Mouse (Mus musculus) left cerebral cortex, adult 11 months (tissue): Measurements from ENCODE around the gene Tdo2.

Experiments
- DNase-seq: peaks from one replicate; pipeline ENCODE4 v3.0.0; 2022; ENCODE audit warnings: low spot score

Gene Tdo2

DNA sequence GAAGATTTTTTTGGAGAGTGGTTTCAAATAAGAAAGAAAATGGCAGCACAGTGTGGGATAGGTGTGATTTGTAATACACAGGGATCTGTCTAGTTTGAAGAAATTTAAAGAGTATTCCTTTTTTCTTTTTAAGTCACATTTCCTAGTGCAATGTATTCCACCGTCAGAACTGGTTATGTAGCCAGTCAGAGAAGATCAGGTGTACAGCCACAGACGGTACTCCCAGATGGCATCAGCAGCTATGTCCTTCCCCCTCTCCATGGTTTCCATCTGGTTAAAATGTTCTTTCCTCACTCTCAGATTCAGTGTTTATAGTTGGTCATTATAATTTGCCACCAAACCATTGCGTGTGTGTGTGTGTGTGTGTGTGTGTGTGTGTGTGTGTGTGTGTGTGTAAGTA lies 32.9 kb downstream of the Tdo2 start:
- DNase-seq = no peak

DNA sequence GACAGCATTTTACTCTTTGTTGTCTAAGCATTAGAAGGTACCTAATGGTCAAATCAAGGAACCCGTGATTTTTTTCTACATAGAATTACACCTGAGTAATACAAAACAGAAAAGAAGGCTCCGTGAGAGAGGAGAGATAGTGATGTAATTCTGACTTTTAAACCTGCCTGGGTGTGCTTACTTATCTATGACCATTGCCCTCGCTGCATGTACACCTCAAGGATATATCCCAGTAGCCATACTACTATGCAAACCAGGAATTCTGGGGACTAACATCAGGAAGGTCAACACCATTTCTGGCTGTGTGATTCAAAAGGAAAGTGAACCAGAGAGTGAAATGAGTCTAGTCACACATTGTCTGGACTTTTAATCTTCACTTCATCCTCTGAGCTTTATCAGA lies 33.7 kb downstream of the Tdo2 start:
- no peak for DNase-seq

DNA sequence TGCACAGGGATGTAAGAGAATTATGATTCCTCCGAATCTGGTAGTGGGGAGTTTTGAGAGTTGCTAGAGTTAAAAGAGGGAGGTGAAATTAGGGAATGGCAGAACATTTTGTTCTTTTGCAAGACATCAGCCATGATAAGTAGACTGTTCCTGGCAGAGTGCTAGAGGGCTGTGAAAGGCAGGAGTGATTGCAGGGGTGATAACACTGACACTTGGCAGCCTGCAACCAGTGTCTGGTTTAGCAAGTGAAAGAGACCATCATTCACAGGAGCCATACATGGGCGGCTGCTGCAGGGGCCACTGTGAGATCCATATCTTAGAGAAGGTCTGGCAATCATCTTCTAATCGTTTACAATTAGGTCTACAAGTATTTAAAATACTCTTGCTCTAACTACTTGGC lies 37.1 kb downstream of the Tdo2 start:
- no peak for DNase-seq

DNA sequence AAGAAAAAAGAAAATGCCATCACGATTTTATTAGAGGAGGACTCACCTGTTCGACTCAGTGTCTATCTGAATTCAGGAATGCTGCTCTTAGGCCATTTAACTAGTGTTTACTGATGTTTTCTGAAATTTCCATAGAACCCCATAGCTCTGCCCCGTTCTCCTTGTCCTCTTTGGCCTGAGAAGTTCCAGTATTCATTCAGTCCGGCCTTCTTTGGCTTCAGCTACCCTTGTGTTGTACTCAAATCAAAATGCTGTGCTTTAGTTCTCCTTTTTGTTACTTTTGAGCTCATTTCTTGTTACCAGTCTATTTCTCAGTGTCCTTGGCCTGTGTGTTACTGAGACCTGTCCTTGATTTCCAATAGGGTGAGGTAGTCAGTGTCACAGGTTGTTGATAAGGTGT lies 42.7 kb downstream of the Tdo2 start:
- no peak for DNase-seq

DNA sequence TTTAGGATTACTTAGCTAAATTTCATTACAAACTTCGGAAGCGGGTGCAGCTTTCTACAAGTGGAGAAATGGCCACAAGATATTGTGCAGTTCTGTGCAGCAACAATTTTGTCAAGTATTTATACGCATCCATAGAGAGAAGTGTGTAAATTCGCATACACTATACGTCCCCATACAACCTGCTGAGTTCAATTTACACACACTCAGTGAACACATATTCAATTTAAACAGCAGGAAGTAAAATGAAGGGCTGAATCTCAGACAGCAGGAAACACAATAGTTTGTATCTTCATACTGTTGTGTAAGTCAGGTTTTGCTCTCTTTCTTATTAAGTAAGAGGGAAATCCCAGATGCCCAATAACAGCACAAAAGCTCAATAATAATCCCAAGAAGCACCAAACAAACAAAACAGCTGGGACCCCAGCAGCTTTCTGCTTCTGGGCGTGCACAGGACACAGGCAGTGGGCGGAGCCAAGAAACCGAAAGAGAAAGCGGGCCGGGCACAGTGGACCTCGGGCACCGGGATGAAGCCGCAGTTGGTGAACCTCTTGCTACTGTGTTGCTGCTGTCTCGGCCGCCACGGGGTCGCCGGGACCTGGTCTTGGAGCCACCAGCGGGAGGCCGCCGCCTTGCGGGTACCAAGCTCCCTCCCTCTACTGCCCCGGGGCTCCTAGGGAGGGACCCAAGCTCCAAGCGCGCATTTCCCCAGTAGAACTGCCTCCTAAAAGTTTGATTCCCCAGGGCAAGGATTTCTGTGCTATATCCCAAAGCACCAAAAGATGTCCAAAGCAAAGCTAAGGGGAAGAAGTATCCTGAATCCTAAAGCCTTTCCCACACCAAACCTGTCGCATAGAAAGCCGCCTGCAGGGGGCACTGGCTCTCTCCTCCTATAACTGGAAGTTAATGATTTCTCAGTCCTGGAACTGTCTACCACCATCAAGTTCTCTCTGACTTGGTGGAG lies 43.6 kb downstream of the Tdo2 start, which contains the start of gene Ctso:
TSS of gene Ctso (plus strand) at position 461 of the 961 bp plus-strand sequence.
- DNase-seq = peak; percentile 79

DNA sequence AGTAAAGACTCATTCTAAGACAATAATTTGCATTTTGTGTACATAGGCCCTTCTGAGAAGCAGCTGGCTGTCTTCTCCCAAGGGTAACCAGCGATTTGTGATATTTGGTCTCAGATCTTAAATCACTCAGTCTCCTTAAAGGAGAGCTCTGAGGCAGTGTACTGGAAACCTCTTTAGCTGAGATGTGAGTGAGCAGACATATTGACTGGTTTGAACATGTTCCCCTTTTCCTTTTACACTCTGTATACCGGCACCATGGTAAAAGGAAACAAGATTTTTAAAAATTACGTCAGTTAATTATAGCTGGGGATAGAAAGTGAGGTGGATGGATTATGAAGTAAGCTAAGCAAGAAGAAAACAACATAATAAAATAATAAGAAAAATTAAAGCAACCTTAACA lies 44.3 kb downstream of the Tdo2 start:
- DNase-seq = no peak

DNA sequence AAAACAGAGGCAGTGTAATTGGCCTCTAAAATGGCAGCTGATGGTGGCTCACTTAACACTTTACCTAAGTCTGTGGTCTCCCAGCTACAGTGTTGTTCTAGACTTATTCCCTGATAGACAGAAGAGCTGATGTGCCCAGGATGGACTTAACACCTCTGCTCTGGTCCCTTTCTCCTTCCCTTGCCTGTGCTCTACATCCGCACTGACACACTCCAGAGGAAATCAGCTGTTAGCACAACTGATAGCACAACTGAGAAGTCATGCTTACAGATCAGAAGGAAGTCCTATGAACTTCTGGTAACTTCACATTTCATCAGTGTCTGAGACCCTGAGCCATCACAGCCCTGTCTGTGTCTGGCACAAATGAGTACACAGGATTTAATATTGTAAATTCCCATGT lies 46.9 kb downstream of the Tdo2 start:
- DNase-seq = no peak

DNA sequence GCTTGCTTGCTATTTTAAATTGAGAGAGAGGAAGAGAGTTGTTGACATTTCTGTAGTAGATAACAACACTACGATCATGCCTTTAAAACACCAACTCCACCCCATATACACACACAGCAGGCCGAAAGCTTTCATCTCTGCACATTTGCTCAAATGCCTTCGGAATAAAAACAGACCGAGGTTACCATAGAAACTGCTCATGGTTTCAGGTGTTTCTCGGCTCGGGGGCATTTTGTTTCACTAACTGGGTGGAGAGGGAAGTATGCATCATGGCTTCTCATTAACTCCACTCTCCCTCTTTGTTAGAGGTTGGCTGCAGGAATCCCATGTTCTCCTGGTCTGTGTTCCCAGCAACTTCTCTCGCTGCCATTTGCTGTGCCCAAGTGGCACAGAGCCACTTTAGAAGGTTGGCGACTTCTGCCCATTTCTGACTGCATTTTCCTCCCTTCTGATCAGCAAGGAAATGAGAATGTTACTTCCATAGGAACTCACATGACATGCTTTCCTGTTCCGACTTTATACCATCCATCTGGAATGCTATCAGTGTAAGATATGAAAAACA lies 49.2 kb downstream of the Tdo2 start:
- DNase-seq = no peak

DNA sequence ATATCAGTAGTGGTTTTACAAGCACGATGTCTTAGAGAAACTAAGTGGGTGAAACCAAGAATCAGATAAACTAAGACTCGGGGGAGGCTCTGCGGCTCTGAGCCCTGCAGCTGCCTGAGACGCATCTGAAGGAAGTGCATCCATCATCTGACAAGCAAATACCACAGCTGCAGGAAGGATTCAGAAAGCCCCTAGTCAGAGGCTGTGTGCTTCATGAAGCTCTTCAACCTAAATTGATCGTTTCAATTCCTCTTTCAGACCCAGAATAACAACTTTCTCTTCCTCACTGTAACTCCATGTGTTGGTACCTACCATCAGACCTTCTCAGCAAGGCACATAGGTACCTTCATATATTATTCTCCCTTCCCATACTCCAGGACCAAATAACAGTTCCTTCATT lies 50.1 kb downstream of the Tdo2 start:
- no peak for DNase-seq

DNA sequence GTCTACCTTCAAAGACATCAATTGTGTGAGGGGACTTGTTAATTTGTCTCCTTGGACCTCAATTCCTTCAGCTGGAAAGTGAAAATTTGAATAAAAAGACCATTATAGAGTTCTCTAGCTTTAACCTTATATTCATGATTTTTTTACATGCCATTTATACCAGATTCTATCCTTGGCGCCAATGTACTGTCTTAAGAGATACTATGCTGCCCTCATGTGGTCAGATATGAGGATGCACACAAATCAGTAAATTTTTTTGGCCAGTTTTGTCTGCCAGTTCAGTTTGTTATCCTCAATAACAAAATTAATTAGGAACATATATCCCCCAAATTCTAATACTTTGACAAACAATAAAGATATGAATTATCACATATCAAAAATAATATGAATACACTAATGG lies 51.1 kb downstream of the Tdo2 start:
- DNase-seq = peak; percentile 72

DNA sequence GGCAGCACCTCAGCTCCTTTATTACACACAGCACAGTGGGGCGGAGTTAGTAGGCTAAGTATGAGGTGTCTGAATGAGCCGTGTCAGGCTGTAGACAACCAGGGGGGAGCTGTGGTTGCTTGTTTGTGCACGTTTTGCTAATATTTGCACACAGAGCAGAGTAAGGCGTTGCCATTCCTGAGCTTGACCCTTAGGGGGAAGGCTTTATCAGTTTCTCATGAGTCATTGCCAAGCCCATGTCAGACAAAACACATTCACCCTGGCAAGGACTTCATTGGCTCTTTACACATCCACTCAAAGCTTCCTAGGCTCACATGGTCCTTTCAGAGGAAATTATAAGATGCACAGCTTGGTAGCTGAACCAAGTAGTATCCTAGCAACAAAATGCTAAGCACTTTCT lies 53.1 kb downstream of the Tdo2 start:
- no peak for DNase-seq

DNA sequence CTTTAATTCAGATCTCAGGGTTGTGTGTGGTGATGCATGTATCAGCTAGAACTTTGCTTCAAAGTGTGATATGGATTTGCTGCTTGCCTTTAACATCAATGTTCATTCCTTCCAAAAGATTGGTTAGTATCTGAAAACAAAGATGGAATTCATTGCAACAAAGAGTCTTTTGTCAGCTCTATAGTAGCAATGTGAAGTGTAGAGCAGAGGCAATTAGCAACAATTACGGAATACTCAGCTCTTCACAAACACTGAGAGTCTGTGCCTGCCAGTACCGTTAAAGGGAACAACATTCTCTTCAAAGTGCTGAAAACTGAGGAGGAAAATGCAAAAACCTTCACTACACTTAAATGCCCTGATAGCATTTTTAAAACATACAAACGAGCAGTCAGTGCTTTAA lies 56.3 kb downstream of the Tdo2 start:
- no peak for DNase-seq

DNA sequence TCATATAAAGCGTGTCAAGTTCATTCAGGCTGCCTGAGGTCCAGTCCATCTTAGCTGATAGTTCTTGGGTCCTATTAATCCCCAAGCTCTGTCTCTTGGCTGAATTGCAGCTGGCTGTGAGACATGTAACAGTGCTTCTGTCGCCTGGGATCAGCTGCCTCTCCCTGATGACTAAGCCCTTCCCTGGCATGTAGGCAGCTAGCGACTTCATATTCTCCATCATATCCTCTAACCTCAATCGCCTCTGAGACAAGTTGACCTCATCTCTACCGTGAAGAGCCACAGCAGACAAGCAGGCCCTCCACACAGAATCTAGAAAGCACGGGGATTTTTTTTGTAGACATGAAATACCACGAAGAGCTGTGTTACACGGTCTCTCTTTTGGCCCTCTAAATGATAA lies 57.8 kb downstream of the Tdo2 start:
- no peak for DNase-seq

DNA sequence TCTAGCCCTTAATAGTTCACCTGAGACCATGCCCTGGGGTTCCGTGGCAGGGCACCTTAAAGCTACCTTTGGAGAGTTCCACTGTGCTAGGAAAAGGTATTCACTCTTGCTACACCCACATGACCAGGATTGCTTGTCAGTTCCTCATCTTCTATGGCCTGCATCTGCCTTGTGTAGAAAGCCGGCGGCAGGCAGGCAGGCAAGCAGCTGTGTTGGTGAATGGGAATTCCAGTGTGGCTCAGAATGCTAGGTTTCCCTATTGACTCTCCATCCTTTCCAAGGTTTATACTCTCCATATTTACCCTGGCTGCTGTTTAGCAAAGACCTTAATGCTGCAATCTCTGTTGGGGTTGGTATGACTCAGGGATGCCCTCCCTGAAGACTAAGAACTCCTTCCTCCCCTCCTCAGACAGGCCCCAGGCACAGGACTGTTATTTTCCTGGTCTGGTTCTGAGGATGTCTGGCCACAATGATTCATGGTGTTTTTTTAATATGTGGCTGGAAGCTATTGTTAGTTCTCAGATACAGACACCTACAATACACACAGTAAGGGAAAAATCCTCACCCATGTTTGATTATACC lies 58.6 kb downstream of the Tdo2 start:
- DNase-seq = no peak

DNA sequence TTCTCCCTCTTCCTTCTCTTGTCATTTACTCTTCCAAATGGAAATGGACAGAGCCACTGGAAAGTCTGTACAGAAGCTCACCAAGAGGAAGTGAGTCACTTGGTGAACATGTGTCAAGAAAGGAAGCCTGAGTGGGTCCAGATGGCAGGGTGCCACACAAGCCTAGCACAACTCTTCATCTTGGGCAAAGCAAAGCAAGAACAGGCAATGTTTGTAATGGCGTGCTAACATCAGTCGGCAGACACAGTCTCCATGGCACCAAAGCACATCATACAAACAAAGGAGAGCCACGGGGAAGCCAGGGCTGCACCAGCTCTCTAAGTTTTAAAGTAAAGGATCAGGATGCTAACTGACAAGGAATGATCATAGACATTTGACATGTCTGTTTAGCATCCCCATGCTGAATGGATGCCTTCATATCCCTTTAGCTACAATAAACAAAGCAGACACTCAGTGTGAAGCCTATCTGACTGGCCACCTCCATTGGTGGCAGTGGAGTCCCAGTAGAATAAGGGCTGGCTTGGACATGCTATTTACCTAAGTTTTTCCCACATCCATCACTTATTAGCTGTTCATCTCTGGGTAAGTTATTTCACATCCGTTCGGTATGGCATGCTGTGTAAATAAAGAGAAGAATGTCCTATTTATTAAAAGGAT lies 59.8 kb downstream of the Tdo2 start:
- no peak for DNase-seq

DNA sequence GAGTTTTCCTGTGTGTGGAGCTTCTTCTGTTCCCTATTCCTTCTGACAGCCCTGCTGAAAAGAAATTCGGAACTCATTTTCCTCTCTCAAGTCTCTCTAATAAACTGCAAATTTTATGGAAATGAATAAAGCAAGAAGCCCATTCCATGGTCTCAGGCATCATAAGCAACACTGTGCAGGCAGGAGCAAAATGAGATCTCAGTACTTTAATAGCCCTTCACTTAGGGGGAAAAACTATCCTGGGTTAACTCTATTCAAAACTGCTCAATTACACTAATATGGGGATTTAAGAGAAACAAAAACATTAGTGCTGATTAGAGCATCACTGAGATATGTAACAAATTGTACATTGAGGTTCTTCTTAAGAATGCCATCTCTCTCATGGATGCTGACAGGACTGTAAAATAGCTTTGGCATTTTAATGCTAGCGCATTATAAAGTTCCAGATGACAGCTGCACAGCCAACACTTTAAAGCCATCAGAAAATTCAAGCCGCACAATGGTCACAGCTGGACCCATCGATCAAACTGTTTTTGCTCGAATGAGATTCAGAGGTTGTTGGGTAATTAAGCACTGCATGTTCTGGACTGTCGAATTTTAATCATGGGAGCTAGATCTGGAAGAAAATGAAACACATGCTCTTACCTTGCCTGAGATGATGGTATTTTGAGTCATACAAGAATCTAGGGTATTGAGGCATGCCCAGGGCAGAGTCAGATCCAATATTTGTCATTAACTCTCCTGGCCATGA lies 65.5 kb downstream of the Tdo2 start:
- DNase-seq = no peak
